Mouse (Mus musculus) olfactory bulb, adult 2 months (tissue): Measurements from ENCODE around the gene Btd. TPM values are rescaled to one million over a fixed set of nuclear protein-coding genes. Genes with fewer than 3 reads are reported as not detected.
"Not testable (repeated sequence)": the region's sequence is repeated elsewhere in the genome, so short reads cannot be mapped to it uniquely, and the experiment has no call there.

Source experiments
- H3K27ac ChIP-seq: fragments of 200-500 bp; 2 replicates; pipeline ENCODE4 v1.5.1; 2012; ENCODE audit warnings: low read depth, low read length; ENCODE audit not compliant: insufficient read depth
- H3K4me1 ChIP-seq: fragments of 200-500 bp; 2 replicates; pipeline ENCODE4 v1.6.1; 2012; ENCODE audit warnings: low read length; ENCODE audit not compliant: control insufficient read depth, insufficient read depth
- H3K4me3 ChIP-seq: fragments of 200-500 bp; 2 replicates; pipeline ENCODE4 v1.5.1; 2012; ENCODE audit warnings: mild to moderate bottlenecking, low read depth, low read length, moderate library complexity; ENCODE audit not compliant: insufficient read depth
- CTCF ChIP-seq: fragments of 200-500 bp; IDR thresholded peaks from 2 replicates; pipeline ENCODE4 v1.5.1; 2012; ENCODE audit warnings: low read depth, mild to moderate bottlenecking, low read length, moderate library complexity; ENCODE audit not compliant: insufficient read depth
- POLR2A ChIP-seq: fragments of 200-500 bp; IDR thresholded peaks from 2 replicates; pipeline ENCODE4 v1.6.1; 2012; ENCODE audit warnings: mild to moderate bottlenecking, low read depth, low read length, moderate library complexity; ENCODE audit not compliant: insufficient read depth
- WGBS: fragments of 180-500 bp; shearing (Covaris S2); methylation state at CpG from one replicate; pipeline ENCODE4 v1.1.7; 2018; 5-methylcytosine and 5-hydroxymethylcytosine counted together
- polyA plus RNA-seq: library from polyadenylated mRNA; stranded (reverse); fragments of >200 nt; gene quantifications from 2 replicates; pipeline ENCODE4 v1.2.4, GENCODE M21; 2012; ENCODE audit warnings: low replicate concordance; ENCODE audit not compliant: missing spikeins, insufficient read depth, insufficient read length

The Btd gene
- not detected in 2 replicates for polyA plus RNA-seq

GRCm38 (mm10) chr14:31640890-31641505 is at the start of gene Btd, which contains the start of gene Hacl1:
Gene Btd, plus strand, starts transcription at chr14:31641028.
Gene Hacl1, minus strand, starts transcription at chr14:31641286.
- WGBS: under 1% methylated on average over 30 of the region's 30 CpGs
- Histone ChIP-seq H3K27ac (peak within 1 kb of the TSS; percentile 68; the same call in 1 of the 2 replicates), H3K4me1 (peaks cover 5% of the 10 kb centered on the region; the same call in 1 of the 2 replicates), H3K4me3 (peak within 1 kb of the TSS; percentile 83)
- no peak for TF ChIP-seq CTCF
- peak; percentile 40 for TF ChIP-seq POLR2A

GRCm38 (mm10) chr14:31591243-31591642 is 49.6 kb upstream of the Btd start, which contains the start of gene Colq:
Gene Colq, minus strand, starts transcription at chr14:31591343.
- no peak for TF ChIP-seq POLR2A
- no peak for TF ChIP-seq CTCF
- WGBS: 92% methylated on average over 3 of the region's 3 CpGs

GRCm38 (mm10) chr14:31593036-31593435 is 47.8 kb upstream of the Btd start:
- Histone ChIP-seq H3K27ac (no peak overlapping the region), H3K4me3 (no peak overlapping the region), H3K4me1 (no peaks in the 10 kb centered on the region)
- TF ChIP-seq POLR2A (no peak), CTCF (no peak)
- WGBS: 82% methylated on average over 2 of the region's 2 CpGs

More at GRCm38 (mm10) chr14:31591243-31591642, 49.6 kb upstream of the Btd start, which contains the start of gene Colq:
- Histone ChIP-seq H3K27ac (no peak within 1 kb of the TSS), H3K4me1 (no peaks in the 10 kb centered on the region), H3K4me3 (no peak within 1 kb of the TSS)

GRCm38 (mm10) chr14:31594693-31595092 is 46.1 kb upstream of the Btd start:
- Histone ChIP-seq H3K27ac (no peak overlapping the region), H3K4me1 (no peaks in the 10 kb centered on the region), H3K4me3 (no peak overlapping the region)
- 34% methylated on average over 3 of the region's 3 CpGs for whole genome bisulfite sequencing
- TF ChIP-seq POLR2A: no peak
- TF ChIP-seq CTCF: no peak

- TF ChIP-seq CTCF (no peak), POLR2A (no peak)
- 85% methylated on average over 7 of the region's 7 CpGs for WGBS
- Histone ChIP-seq H3K27ac (no peak overlapping the region), H3K4me1 (no peaks in the 10 kb centered on the region), H3K4me3 (no peak overlapping the region)
These were observed 44.4 kb upstream of the Btd start for GRCm38 (mm10) chr14:31596408-31596807.

GRCm38 (mm10) chr14:31597446-31597845 is 43.4 kb upstream of the Btd start:
- H3K27ac ChIP-seq: no peak overlapping the region
- no peak for TF ChIP-seq CTCF
- TF ChIP-seq POLR2A: no peak
- no peak overlapping the region for H3K4me3 ChIP-seq
- no peaks in the 10 kb centered on the region for H3K4me1 ChIP-seq
- WGBS: 97% methylated on average over 4 of the region's 4 CpGs

GRCm38 (mm10) chr14:31601908-31602615 is 38.8 kb upstream of the Btd start:
- Histone ChIP-seq H3K27ac (no peak overlapping the region), H3K4me1 (no peaks in the 10 kb centered on the region), H3K4me3 (no peak overlapping the region)
- 93% methylated on average over 14 of the region's 14 CpGs for WGBS
- no peak for TF ChIP-seq POLR2A
- TF ChIP-seq CTCF: no peak

GRCm38 (mm10) chr14:31602616-31602979 is 38.2 kb upstream of the Btd start:
- 90% methylated on average over 6 of the region's 6 CpGs for WGBS
- not testable (repeated sequence) for H3K4me3 ChIP-seq, H3K27ac ChIP-seq, H3K4me1 ChIP-seq

- 82% methylated on average over 5 of the region's 5 CpGs for WGBS
- Histone ChIP-seq H3K27ac (no peak overlapping the region), H3K4me3 (no peak overlapping the region), H3K4me1 (no peaks in the 10 kb centered on the region)
- TF ChIP-seq POLR2A (no peak), CTCF (no peak)
These were observed 35.9 kb upstream of the Btd start for GRCm38 (mm10) chr14:31604916-31605315.

GRCm38 (mm10) chr14:31605514-31605913 is 35.3 kb upstream of the Btd start:
- Histone ChIP-seq H3K27ac (no peak overlapping the region), H3K4me3 (no peak overlapping the region), H3K4me1 (no peaks in the 10 kb centered on the region)
- 60% methylated on average over 6 of the region's 6 CpGs for WGBS
- no peak for TF ChIP-seq CTCF
- TF ChIP-seq POLR2A: no peak
